Mouse (Mus musculus): ENCODE measurements around the gene Fmo1. TPM values are rescaled to one million over a fixed set of nuclear protein-coding genes. Genes with fewer than 3 reads are reported as not detected.

Fmo1 gene
- polyA plus RNA-seq, 1 experiment: not detected

GRCm38 (mm10) chr1:162814932-162815331, 51.5 kb downstream of the Fmo1 start:
- Histone ChIP-seq H3K36me3 (ENCODE audit: control insufficient read depth, insufficient read depth, low read length, poor library complexity, severe bottlenecking) (no peaks in the 10 kb centered on the region), H3K27ac (ENCODE audit: insufficient read depth, low read length) (no peak overlapping the region), H3K27me3 (ENCODE audit: control insufficient read depth, insufficient read depth, low read length, poor library complexity, severe bottlenecking) (no peaks in the 10 kb centered on the region), H3K9ac (ENCODE audit: low read depth, poor library complexity, severe bottlenecking) (no peak overlapping the region), H3K4me3 (ENCODE audit: low read depth, low read length) (no peak overlapping the region), H3K9me3 (replicated peaks; ENCODE audit: control insufficient read depth, insufficient read depth, low read length, poor library complexity, severe bottlenecking) (no peaks in the 10 kb centered on the region), H3K4me1 (ENCODE audit: control insufficient read depth, insufficient read depth, low read length) (no peaks in the 10 kb centered on the region)
- TF ChIP-seq POLR2A (IDR thresholded peaks at IDR 0.05; ENCODE audit: insufficient read depth, low read length) (no peak), CTCF (IDR thresholded peaks at IDR 0.05; ENCODE audit: low read depth, low read length) (no peak), EP300 (IDR thresholded peaks at IDR 0.05; ENCODE audit: insufficient read depth, low read depth, low read length) (no peak)

- H3K4me3 ChIP-seq (ENCODE audit: low read depth, low read length): no peak within 1 kb of the TSS
- H3K4me1 ChIP-seq (ENCODE audit: control insufficient read depth, insufficient read depth, low read length): no peaks in the 10 kb centered on the region
- H3K9ac ChIP-seq (ENCODE audit: low read depth, poor library complexity, severe bottlenecking): no peak within 1 kb of the TSS
- no peaks in the 10 kb centered on the region for H3K9me3 ChIP-seq (replicated peaks; ENCODE audit: control insufficient read depth, insufficient read depth, low read length, poor library complexity, severe bottlenecking)
- H3K27ac ChIP-seq (ENCODE audit: insufficient read depth, low read length): no peak within 1 kb of the TSS
- H3K36me3 ChIP-seq (ENCODE audit: control insufficient read depth, insufficient read depth, low read length, poor library complexity, severe bottlenecking): no peaks in the 10 kb centered on the region
- peak; percentile 24 for TF ChIP-seq CTCF (IDR thresholded peaks at IDR 0.05; ENCODE audit: low read depth, low read length)
- TF ChIP-seq POLR2A (IDR thresholded peaks at IDR 0.05; ENCODE audit: insufficient read depth, low read length): no peak
- H3K27me3 ChIP-seq (ENCODE audit: control insufficient read depth, insufficient read depth, low read length, poor library complexity, severe bottlenecking): no peaks in the 10 kb centered on the region
Measured at GRCm38 (mm10) chr1:162813836-162814156, 52.6 kb downstream of the Fmo1 start, which contains the start of gene Fmo4. Gene Fmo4, minus strand, starts transcription at chr1:162813972.

GRCm38 (mm10) chr1:162813143-162813835, 53.1 kb downstream of the Fmo1 start:
- H3K36me3 ChIP-seq (ENCODE audit: control insufficient read depth, insufficient read depth, low read length, poor library complexity, severe bottlenecking): no peaks in the 10 kb centered on the region
- no peak overlapping the region for H3K9ac ChIP-seq (ENCODE audit: low read depth, poor library complexity, severe bottlenecking)
- H3K27me3 ChIP-seq (ENCODE audit: control insufficient read depth, insufficient read depth, low read length, poor library complexity, severe bottlenecking): no peaks in the 10 kb centered on the region
- H3K9me3 ChIP-seq (replicated peaks; ENCODE audit: control insufficient read depth, insufficient read depth, low read length, poor library complexity, severe bottlenecking): no peaks in the 10 kb centered on the region
- no peak overlapping the region for H3K4me3 ChIP-seq (ENCODE audit: low read depth, low read length)
- H3K27ac ChIP-seq (ENCODE audit: insufficient read depth, low read length): no peak overlapping the region
- TF ChIP-seq EP300 (IDR thresholded peaks at IDR 0.05; ENCODE audit: insufficient read depth, low read depth, low read length) (no peak), CTCF (IDR thresholded peaks at IDR 0.05; ENCODE audit: low read depth, low read length) (no peak), POLR2A (IDR thresholded peaks at IDR 0.05; ENCODE audit: insufficient read depth, low read length) (no peak)
- no peaks in the 10 kb centered on the region for H3K4me1 ChIP-seq (ENCODE audit: control insufficient read depth, insufficient read depth, low read length)

GRCm38 (mm10) chr1:162808541-162808940, 57.9 kb downstream of the Fmo1 start:
- no peak overlapping the region for H3K4me3 ChIP-seq (ENCODE audit: low read depth, low read length)
- TF ChIP-seq POLR2A (IDR thresholded peaks at IDR 0.05; ENCODE audit: insufficient read depth, low read length): no peak
- no peak for TF ChIP-seq EP300 (IDR thresholded peaks at IDR 0.05; ENCODE audit: insufficient read depth, low read depth, low read length)
- TF ChIP-seq CTCF (IDR thresholded peaks at IDR 0.05; ENCODE audit: low read depth, low read length): no peak

GRCm38 (mm10) chr1:162807441-162807840, 59.0 kb downstream of the Fmo1 start:
- Histone ChIP-seq H3K9me3 (replicated peaks; ENCODE audit: control insufficient read depth, insufficient read depth, low read length, poor library complexity, severe bottlenecking) (no peaks in the 10 kb centered on the region), H3K4me3 (ENCODE audit: low read depth, low read length) (no peak overlapping the region), H3K9ac (ENCODE audit: low read depth, poor library complexity, severe bottlenecking) (no peak overlapping the region), H3K27ac (ENCODE audit: insufficient read depth, low read length) (no peak overlapping the region), H3K27me3 (ENCODE audit: control insufficient read depth, insufficient read depth, low read length, poor library complexity, severe bottlenecking) (no peaks in the 10 kb centered on the region), H3K4me1 (ENCODE audit: control insufficient read depth, insufficient read depth, low read length) (no peaks in the 10 kb centered on the region), H3K36me3 (ENCODE audit: control insufficient read depth, insufficient read depth, low read length, poor library complexity, severe bottlenecking) (no peaks in the 10 kb centered on the region)
- TF ChIP-seq POLR2A (IDR thresholded peaks at IDR 0.05; ENCODE audit: insufficient read depth, low read length): no peak
- no peak for TF ChIP-seq CTCF (IDR thresholded peaks at IDR 0.05; ENCODE audit: low read depth, low read length)
- no peak for TF ChIP-seq EP300 (IDR thresholded peaks at IDR 0.05; ENCODE audit: insufficient read depth, low read depth, low read length)

More at GRCm38 (mm10) chr1:162808541-162808940, 57.9 kb downstream of the Fmo1 start:
- Histone ChIP-seq H3K9ac (ENCODE audit: low read depth, poor library complexity, severe bottlenecking) (no peak overlapping the region), H3K9me3 (replicated peaks; ENCODE audit: control insufficient read depth, insufficient read depth, low read length, poor library complexity, severe bottlenecking) (no peaks in the 10 kb centered on the region), H3K27ac (ENCODE audit: insufficient read depth, low read length) (no peak overlapping the region), H3K36me3 (ENCODE audit: control insufficient read depth, insufficient read depth, low read length, poor library complexity, severe bottlenecking) (no peaks in the 10 kb centered on the region), H3K27me3 (ENCODE audit: control insufficient read depth, insufficient read depth, low read length, poor library complexity, severe bottlenecking) (no peaks in the 10 kb centered on the region), H3K4me1 (ENCODE audit: control insufficient read depth, insufficient read depth, low read length) (no peaks in the 10 kb centered on the region)

GRCm38 (mm10) chr1:162805011-162805410, 61.4 kb downstream of the Fmo1 start:
- H3K27ac ChIP-seq (ENCODE audit: insufficient read depth, low read length): no peak overlapping the region
- TF ChIP-seq POLR2A (IDR thresholded peaks at IDR 0.05; ENCODE audit: insufficient read depth, low read length): no peak
- TF ChIP-seq CTCF (IDR thresholded peaks at IDR 0.05; ENCODE audit: low read depth, low read length): peak; percentile 29
- no peak overlapping the region for H3K4me3 ChIP-seq (ENCODE audit: low read depth, low read length)
- H3K4me1 ChIP-seq (ENCODE audit: control insufficient read depth, insufficient read depth, low read length): no peaks in the 10 kb centered on the region
- no peaks in the 10 kb centered on the region for H3K27me3 ChIP-seq (ENCODE audit: control insufficient read depth, insufficient read depth, low read length, poor library complexity, severe bottlenecking)
- H3K36me3 ChIP-seq (ENCODE audit: control insufficient read depth, insufficient read depth, low read length, poor library complexity, severe bottlenecking): no peaks in the 10 kb centered on the region
- no peak overlapping the region for H3K9ac ChIP-seq (ENCODE audit: low read depth, poor library complexity, severe bottlenecking)
- no peaks in the 10 kb centered on the region for H3K9me3 ChIP-seq (replicated peaks; ENCODE audit: control insufficient read depth, insufficient read depth, low read length, poor library complexity, severe bottlenecking)

All from ES-Bruce4 (cell line).